Mouse (Mus musculus): ENCODE data around the gene Gm8138.
"Not testable (repeated sequence)": the region's sequence is repeated elsewhere in the genome, so short reads cannot be mapped to it uniquely, and the experiment has no call there.

Gene Gm8138

DNA sequence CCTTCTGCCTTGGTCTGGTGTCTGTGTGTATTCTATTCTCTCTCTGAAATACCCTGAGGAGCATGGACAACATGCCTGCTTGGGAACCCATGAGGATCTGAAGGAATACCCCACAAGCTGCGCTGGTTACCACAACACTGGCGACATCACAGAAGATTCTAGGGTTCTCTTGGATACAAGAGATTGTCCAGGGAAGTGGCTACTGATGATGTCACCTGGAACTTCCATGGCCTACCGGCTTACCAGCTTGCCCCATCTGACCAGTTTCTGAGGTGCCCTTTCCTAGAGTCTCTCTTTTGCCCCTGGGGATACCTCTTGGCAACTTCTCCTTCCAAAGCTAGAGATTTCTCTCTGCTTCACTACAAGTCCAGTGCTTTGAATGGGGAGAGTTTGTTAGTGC is at the start of gene Gm8138:
TSS of gene Gm8138 (minus strand) at position 101 of the 400 bp plus-strand sequence.
- not testable (repeated sequence) for DNase-seq (ENCODE audit: low read depth, low spot score)

GRCm38 (mm10) chr14:43361713-43362112 is 54.4 kb downstream of the Gm8138 start:
- peak; percentile 78 for DNase-seq (ENCODE audit: low read depth, low spot score)
